Mouse (Mus musculus) brown adipose tissue, adult 24 weeks (tissue): ENCODE data around the gene Rabl2. TPM values are rescaled to one million over a fixed set of nuclear protein-coding genes. Genes with fewer than 3 reads are reported as not detected.
A peak's percentile ranks its signal among the peaks of the same experiment; 100 is the strongest.

ENCODE experiments used
- H3K27ac ChIP-seq: fragments of 200-500 bp; replicated peaks from 2 replicates; pipeline ENCODE4 v1.5.1; 2012; ENCODE audit warnings: low read depth, mild to moderate bottlenecking, low read length
- H3K4me1 ChIP-seq: fragments of 200-500 bp; 2 replicates; pipeline ENCODE4 v1.6.1; 2012; ENCODE audit warnings: low read length, mixed read lengths; ENCODE audit not compliant: control insufficient read depth, insufficient read depth, insufficient read length
- H3K4me3 ChIP-seq: fragments of 200-500 bp; 2 replicates; pipeline ENCODE4 v1.5.1; 2012; ENCODE audit warnings: low read depth, mild to moderate bottlenecking, low read length, moderate library complexity; ENCODE audit not compliant: insufficient read depth
- polyA plus RNA-seq: library from polyadenylated mRNA; stranded (reverse); fragments of >200 nt; gene quantifications from 2 replicates; pipeline ENCODE4 v1.2.4, GENCODE M21; 2012; ENCODE audit not compliant: missing spikeins, insufficient read depth, insufficient read length

The Rabl2 gene
- polyA plus RNA-seq, 1 experiment: 4.4 TPM

DNA sequence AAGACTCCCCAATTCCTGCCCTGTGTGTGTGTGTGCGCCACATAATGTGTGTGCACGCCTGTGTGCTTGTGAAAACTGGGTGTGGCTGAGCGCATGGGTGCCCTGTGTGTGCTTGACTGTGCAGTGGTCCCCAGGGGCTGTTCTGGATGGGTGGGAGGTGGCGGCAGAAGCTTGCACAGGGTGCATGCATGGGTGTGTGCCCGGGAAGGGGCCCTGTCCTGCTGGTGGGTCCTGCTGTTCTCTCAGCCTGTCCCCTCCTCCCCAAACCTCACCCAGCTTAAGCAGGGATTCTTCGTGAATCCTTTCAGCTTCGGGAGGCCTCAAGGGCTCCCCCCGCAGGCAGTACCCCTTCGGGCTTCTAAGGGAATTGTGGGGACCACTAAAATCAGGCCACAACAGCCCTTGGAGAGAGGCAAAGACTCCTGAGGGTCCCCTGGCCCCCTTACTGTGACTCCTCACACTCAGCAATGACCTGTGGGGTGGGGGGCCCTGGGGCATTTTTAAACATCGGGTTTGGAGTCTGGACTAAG, 32.5 kb downstream of the Rabl2 start:
- Histone ChIP-seq H3K4me1 (peaks cover 13% of the 10 kb centered on the region), H3K27ac (no peak overlapping the region), H3K4me3 (no peak overlapping the region)

DNA sequence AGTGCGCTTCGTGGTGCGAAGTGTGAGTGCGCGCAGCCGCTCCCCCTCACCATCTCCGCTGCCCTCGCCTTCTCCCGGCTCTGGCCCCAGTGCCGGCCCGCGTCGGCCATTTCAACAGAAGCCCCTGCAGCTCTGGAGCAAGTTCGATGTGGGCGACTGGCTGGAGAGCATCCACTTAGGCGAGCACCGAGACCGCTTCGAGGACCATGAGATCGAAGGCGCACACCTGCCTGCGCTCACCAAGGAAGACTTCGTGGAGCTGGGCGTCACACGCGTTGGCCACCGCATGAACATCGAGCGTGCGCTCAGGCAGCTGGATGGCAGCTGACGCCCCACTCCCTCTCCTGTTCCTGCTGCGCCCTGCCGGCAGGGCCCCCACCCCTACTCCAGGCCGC, 33.7 kb downstream of the Rabl2 start:
- no peak overlapping the region for H3K4me3 ChIP-seq
- H3K27ac ChIP-seq: no peak overlapping the region
- H3K4me1 ChIP-seq: peaks cover 17% of the 10 kb centered on the region

DNA sequence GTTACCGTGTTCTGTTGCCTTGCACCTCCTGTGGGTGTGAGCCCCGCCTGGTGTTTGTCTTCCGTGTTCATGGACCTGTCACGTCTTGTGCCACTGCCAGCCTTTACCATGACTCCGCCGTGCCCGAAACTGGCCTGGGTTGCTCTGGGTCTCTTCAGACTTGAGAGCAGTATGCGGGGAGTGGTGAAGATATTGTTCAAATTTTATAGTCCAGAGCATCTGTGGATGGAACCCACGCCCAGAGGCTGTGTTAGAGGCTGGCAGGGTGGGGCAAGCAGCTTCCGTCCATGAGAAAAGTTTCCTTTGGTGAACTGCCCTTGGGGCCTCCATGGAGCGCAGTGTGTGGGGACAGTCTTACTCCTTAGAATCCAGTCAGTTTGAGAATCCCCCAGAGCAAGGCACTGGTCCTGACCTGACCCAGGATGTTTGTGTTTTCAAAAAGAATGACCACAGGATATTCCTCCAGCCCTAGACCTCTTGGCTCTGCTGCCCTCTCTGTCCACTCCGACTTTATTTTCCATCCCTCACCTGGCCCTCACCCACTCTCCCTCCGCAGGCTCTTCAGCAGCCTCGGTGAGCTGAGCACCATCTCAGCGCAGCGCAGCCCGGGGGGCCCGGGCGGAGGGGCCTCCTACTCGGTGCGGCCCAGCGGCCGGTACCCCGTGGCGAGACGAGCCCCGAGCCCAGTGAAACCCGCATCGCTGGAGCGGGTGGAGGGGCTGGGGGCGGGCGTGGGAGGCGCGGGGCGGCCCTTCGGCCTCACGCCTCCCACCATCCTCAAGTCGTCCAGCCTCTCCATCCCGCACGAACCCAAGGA, 34.3 kb downstream of the Rabl2 start:
- no peak overlapping the region for H3K27ac ChIP-seq
- H3K4me3 ChIP-seq: no peak overlapping the region
- peaks cover 17% of the 10 kb centered on the region for H3K4me1 ChIP-seq

DNA sequence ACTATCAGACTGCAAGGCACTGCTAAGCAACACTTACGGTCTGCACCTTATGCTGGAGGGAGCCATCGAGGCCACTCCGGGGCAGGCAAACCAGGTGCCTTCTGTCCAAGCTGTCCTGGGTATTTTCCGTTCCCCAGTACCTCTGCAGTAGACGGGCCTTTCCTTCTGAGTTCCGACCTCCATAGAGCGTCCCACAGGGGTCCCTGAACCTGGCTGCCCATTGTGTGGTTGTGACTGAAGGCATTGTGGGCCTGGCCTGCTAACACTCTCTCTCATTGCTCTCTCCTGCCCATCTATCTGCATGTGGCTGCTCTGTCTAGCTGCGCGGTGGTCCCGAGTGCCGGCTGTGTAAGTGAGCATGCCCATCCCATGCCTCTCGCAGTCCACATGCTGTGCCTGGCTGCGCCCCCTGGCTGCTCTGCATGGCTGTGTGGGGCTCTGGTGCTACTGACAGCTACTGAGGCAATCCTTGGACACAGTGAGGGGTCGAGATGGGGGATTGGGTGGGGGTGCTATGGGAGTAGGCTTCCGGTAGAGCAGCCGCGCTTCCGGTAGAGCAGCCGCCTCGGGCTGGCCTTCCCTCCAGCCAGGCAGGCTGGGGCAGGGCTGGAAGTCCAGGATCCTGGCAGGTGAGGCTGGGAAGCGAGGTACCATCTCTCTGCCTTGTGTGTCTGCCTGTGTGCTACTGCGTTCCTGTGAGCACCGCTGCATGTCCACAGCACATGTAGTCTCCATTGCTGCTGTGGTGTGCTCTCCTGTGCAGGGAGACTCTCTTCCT, 35.1 kb downstream of the Rabl2 start:
- no peak overlapping the region for H3K27ac ChIP-seq
- H3K4me3 ChIP-seq: no peak overlapping the region
- H3K4me1 ChIP-seq: peaks cover 17% of the 10 kb centered on the region

DNA sequence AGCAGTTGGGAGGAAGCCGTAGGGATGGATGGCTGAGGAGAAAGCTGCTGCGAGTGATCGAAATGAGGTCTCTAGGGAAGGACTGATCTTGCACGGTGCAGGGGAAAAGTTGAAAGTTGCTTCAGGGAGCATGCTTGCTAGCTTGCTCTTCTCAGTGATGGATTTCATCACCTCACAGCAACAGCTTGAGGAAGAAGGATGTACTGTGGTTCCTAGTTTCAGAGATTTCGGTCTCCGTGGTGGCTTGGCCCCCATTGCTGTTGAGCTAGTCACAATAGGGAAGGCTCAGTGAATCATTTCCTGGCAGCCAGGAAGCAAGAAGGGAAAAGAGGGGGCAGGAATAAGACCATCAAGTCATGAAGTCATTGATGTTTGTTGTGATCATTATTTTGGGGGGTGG, 36.1 kb downstream of the Rabl2 start:
- H3K27ac ChIP-seq: 0 out of 2 replicates have a peak overlapping the region, but pooled peaks have one; percentile 7
- H3K4me1 ChIP-seq: peaks cover 19% of the 10 kb centered on the region
- no peak overlapping the region for H3K4me3 ChIP-seq

DNA sequence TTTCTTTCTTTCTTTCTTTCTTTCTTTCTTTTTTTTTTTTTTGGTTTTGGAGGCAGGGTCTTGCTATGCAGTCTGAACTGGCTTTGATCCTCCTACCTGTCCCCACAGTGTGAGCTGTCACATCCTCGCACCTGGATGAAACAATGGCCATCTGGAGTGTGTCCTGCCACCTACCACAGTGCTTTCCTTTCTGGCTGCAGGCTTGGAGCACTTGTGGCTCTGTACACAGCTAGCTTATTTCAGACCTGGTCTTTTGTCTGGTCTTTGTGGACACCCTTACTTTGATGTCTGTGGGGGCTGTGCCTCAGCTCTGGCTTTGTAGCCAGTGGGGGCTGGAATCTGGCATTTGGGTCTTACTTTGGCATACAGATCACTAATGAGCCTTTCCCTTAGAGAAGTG, 40.0 kb downstream of the Rabl2 start:
- no peak overlapping the region for H3K27ac ChIP-seq
- no peak overlapping the region for H3K4me3 ChIP-seq
- peaks cover 20% of the 10 kb centered on the region for H3K4me1 ChIP-seq

DNA sequence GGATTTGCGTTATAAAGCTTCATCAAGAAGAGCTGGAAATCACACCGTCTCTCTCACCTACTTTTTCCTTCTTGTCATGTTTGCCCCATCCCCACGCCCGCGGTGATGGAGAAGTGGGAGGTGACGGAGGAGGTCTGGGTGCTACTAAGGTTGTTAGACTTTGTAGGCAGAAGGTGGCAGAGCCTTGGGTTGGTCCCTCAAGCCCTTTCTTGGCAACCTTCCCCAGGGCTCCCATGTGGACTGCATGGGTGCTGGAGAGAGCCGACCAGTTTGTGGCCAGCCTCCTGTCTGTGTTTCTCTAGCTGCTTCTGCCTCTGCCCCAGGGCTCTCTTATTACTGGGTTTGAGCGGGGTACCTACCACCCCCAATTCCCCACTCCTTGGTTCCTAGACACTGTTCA, 41.2 kb downstream of the Rabl2 start:
- H3K4me3 ChIP-seq: no peak overlapping the region
- no peak overlapping the region for H3K27ac ChIP-seq
- H3K4me1 ChIP-seq: peaks cover 17% of the 10 kb centered on the region

DNA sequence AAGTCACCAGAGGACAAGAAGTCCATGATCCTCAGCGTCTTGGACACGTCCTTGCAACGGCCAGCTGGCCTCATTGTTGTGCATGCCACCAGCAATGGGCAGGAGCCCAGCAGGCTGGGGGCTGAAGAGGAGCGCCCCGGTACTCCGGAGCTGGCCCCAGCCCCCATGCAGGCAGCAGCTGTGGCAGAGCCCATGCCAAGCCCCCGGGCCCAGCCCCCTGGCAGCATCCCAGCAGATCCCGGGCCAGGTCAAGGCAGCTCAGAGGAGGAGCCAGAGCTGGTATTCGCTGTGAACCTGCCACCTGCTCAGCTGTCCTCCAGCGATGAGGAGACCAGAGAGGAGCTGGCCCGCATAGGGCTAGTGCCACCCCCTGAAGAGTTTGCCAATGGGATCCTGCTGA, 42.9 kb downstream of the Rabl2 start:
- Histone ChIP-seq H3K27ac (no peak overlapping the region), H3K4me3 (no peak overlapping the region), H3K4me1 (peaks cover 6% of the 10 kb centered on the region; the same call in 1 of the 2 replicates)

DNA sequence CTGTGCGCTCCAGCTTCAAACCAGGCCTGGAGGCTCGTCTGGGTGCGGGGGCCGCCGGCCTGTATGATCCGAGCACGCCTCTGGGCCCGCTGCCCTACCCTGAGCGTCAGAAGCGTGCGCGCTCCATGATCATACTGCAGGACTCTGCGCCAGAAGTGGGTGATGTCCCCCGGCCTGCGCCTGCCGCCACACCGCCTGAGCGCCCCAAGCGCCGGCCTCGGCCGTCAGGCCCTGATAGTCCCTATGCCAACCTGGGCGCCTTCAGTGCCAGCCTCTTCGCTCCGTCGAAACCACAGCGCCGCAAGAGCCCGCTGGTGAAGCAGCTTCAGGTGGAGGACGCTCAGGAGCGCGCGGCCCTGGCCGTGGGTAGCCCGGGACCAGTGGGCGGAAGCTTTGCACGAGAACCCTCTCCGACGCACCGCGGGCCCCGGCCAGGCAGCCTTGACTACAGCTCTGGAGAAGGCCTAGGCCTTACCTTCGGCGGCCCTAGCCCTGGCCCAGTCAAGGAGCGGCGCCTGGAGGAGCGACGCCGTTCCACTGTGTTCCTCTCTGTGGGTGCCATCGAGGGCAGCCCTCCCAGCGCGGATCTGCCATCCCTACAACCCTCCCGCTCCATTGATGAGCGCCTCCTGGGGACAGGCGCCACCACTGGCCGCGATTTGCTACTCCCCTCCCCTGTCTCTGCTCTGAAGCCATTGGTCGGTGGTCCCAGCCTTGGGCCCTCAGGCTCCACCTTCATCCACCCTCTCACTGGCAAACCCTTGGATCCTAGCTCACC, 43.7 kb downstream of the Rabl2 start:
- H3K4me3 ChIP-seq: no peak overlapping the region
- H3K27ac ChIP-seq: no peak overlapping the region
- H3K4me1 ChIP-seq: peaks cover 6% of the 10 kb centered on the region; the same call in 1 of the 2 replicates

DNA sequence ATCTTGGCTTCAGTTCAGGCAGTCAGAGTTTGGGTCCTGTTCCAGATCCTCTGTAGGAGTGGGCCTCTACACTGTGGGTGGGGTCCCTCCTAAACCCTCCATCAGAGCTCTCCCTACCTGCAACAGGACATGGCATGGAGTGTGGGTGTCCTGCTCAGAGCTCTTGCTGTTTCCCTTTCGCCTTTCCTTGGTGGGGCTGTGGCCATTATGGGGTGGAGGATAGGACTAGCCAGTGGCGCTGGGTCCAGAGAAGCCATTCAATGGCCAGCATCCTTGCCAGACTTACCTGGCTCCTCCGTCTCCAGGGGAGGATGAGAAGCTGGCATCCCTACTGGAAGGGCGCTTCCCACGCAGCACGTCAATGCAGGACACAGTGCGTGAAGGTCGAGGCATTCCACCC, 44.4 kb downstream of the Rabl2 start:
- Histone ChIP-seq H3K4me3 (no peak overlapping the region), H3K4me1 (peaks cover 6% of the 10 kb centered on the region; the same call in 1 of the 2 replicates), H3K27ac (no peak overlapping the region)

DNA sequence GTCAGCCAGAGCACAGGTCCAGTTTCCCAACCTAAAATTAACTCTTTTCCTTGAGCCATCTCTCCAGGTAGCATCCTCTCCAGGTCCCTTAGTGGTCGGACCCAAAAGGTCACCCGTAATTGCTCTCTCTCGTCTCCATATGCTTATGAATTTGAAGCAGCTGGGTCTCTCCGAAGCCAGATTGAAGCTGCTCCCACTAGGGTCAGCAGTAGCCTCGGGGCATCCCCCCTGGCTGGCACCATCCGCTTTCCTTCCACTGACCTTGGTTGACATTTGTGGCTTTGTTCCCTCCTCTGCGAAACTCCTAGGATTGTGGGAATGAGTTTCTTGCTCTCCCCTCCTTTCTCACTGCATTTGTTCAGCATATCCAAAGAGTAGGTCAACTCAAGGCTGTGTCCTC, 47.6 kb downstream of the Rabl2 start:
- H3K4me1 ChIP-seq: no peaks in the 10 kb centered on the region
- no peak overlapping the region for H3K27ac ChIP-seq
- no peak overlapping the region for H3K4me3 ChIP-seq

DNA sequence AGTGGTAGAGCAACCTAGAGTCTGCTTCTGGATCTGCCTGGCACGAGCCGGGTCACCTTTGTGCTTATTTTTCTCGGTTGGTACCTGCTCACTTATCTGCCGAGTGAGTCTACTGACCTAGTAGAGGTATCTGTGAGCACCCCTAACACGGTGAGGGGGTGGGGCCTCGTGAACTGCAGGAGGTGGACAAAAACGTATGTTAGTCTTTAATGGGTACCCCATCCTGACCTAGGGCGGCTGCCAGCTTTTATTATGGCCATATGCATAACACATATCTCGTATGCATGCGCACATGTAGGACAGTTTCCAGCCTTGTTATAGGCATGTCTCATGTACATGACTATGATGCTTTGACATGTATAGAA, 57.9 kb downstream of the Rabl2 start:
- no peaks in the 10 kb centered on the region for H3K4me1 ChIP-seq
- no peak overlapping the region for H3K27ac ChIP-seq
- H3K4me3 ChIP-seq: no peak overlapping the region

DNA sequence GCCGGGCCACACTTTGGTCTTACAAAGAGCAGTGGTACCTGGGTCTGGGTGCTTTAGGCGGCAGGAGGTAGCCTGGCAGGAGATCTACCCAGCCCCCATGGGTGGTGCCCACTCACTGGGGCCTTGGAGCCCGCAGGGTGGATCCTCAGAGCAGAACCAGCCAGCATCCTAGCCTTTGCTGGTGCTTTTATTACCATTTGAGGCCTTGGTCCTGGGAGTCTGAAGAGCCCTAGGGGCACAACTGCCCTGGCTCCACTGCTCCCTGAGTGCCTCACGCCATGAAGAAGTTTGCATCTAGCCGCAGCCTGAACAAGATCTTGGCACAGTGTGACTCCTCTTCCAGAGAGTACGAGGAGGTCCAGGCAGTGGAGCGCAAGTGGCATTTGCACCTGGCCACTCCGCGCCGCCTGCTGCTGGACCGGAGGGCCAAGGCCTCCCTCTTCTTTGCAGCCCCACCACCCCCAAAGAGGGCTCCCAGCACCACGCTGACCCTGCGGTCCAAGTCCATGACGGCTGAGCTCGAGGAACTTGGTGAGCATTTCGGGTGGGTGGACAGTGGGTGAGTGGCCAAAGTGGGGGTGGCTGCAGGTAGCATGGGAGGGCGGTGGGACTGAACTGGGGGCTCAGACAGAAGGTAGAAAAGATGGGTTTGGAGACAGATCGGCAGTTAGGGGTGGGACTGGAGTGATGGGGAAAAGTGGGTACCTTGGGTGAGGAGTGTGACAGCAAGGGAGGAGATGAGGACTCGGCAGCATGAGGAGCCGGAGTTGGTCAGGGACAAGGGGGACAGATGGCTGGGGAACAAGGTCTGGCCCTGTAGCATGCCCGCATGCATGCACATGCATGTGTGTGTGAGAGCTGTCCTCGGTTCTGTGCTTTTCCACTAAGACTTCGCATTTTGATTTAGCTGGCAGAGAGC, 58.5 kb downstream of the Rabl2 start:
- Histone ChIP-seq H3K27ac (no peak overlapping the region), H3K4me1 (no peaks in the 10 kb centered on the region), H3K4me3 (no peak overlapping the region)
